Mouse (Mus musculus) midbrain, embryonic 14.5 days (tissue): ENCODE data around the gene Nrp1. TPM values are rescaled to one million over a fixed set of nuclear protein-coding genes. Genes with fewer than 3 reads are reported as not detected.

Experiments
- ATAC-seq: fragments of 200-750 bp; cut with Nextera tagmentation; 2 replicates; pipeline ENCODE4 v1.8.0; 2017; ENCODE audit warnings: moderate number of reproducible peaks, moderate library complexity; ENCODE audit not compliant: low FRiP score, low TSS enrichment
- DNase-seq: peaks from one replicate; pipeline ENCODE4 v3.0.0-alpha.2; 2015
- H3K27ac ChIP-seq: fragments of 300-500 bp; sonication (generic); replicated peaks from 2 replicates; pipeline ENCODE4 v1.5.1; 2014; ENCODE audit warnings: mild to moderate bottlenecking, low read depth, low read length, moderate library complexity
- H3K27me3 ChIP-seq: fragments of 300-500 bp; sonication (generic); 2 replicates; pipeline ENCODE4 v1.6.1; 2014; ENCODE audit warnings: low read length, control low read depth, mixed read lengths; ENCODE audit not compliant: control insufficient read depth, insufficient read depth
- H3K36me3 ChIP-seq: fragments of 300-500 bp; sonication (generic); 2 replicates; pipeline ENCODE4 v1.6.1; 2014; ENCODE audit warnings: low read length, control low read depth; ENCODE audit not compliant: control insufficient read depth, insufficient read depth
- H3K4me1 ChIP-seq: fragments of 300-500 bp; sonication (generic); 2 replicates; pipeline ENCODE4 v1.6.1; 2014; ENCODE audit warnings: mild to moderate bottlenecking, antibody characterized with exemption, low read length, control low read depth; ENCODE audit not compliant: control insufficient read depth, insufficient read depth
- H3K4me2 ChIP-seq: fragments of 300-500 bp; sonication (generic); 2 replicates; pipeline ENCODE4 v1.6.1; 2014; ENCODE audit warnings: mild to moderate bottlenecking, low read length, moderate library complexity
- H3K4me3 ChIP-seq: fragments of 300-500 bp; sonication (generic); replicated peaks from 2 replicates; pipeline ENCODE4 v1.5.1; 2014; ENCODE audit warnings: low read depth, low read length
- H3K9ac ChIP-seq: fragments of 300-500 bp; sonication (generic); replicated peaks from 2 replicates; pipeline ENCODE4 v1.6.1; 2014; ENCODE audit warnings: mild to moderate bottlenecking, low read length, moderate library complexity
- H3K9me3 ChIP-seq: fragments of 300-500 bp; sonication (generic); 2 replicates; pipeline ENCODE4 v1.6.1; 2016; ENCODE audit warnings: low read length, control low read depth, mixed read lengths; ENCODE audit not compliant: control insufficient read depth
- WGBS: fragments of 180-500 bp; shearing (Covaris S2); extraction: QIAGEN DNeasy Blood & Tissue Kit; methylation state at CpG from one replicate; pipeline ENCODE4 v1.1.7; 2014; 5-methylcytosine and 5-hydroxymethylcytosine counted together
- polyA plus RNA-seq: library from polyadenylated mRNA; unstranded; fragments of >200 nt; fragmentation: Nextera tagmentation; extraction: Ambion mirVana; gene quantifications from 2 replicates; pipeline ENCODE4 v1.2.1, GENCODE M21; 2014

The Nrp1 gene
- polyA plus RNA-seq, 1 experiment from 2014 or later: 61.7 TPM

- 37% methylated on average over 3 of the region's 3 CpGs for WGBS
- H3K36me3 ChIP-seq: no peaks in the 10 kb centered on the region
- DNase-seq: peak; percentile 41
Measured at GRCm38 (mm10) chr8:128534442-128534871, 176.1 kb downstream of the Nrp1 start.

DNA sequence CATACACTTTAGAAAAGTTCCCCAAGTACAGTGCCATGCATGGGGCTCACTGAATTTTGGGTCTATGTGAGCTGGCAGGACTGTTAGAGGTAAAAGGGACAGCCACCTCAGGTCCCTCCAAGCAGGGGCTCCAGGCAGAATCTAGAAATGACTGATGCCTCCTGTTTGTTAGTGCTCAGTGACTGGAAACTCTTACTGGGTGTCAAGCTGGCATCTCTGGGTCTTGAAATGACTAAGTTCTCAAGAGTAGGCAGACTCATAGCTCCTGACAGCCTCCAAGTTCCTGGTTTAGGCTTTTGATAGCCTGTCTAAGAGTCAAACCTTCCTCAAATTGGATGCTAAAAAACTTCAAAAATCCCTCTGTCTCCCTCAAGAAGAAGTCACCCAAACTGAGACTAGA is 177.3 kb downstream of the Nrp1 start:
- ATAC-seq (no peak), DNase-seq (no peak)
- Histone ChIP-seq H3K4me3 (no peak overlapping the region), H3K36me3 (no peaks in the 10 kb centered on the region), H3K27ac (no peak overlapping the region), H3K4me2 (no peak overlapping the region), H3K4me1 (0 out of 2 replicates have a peak, but pooled peaks cover 7% of the 10 kb centered on the region), H3K9me3 (no peaks in the 10 kb centered on the region), H3K27me3 (no peaks in the 10 kb centered on the region), H3K9ac (no peak overlapping the region)

More at GRCm38 (mm10) chr8:128534442-128534871, 176.1 kb downstream of the Nrp1 start:
- no peak overlapping the region for H3K27ac ChIP-seq
- H3K9me3 ChIP-seq: no peaks in the 10 kb centered on the region
- no peak overlapping the region for H3K9ac ChIP-seq
- no peak overlapping the region for H3K4me2 ChIP-seq
- H3K4me3 ChIP-seq: no peak overlapping the region
- no peaks in the 10 kb centered on the region for H3K27me3 ChIP-seq
- ATAC-seq: no peak
- H3K4me1 ChIP-seq: 0 out of 2 replicates have a peak, but pooled peaks cover 9% of the 10 kb centered on the region

DNA sequence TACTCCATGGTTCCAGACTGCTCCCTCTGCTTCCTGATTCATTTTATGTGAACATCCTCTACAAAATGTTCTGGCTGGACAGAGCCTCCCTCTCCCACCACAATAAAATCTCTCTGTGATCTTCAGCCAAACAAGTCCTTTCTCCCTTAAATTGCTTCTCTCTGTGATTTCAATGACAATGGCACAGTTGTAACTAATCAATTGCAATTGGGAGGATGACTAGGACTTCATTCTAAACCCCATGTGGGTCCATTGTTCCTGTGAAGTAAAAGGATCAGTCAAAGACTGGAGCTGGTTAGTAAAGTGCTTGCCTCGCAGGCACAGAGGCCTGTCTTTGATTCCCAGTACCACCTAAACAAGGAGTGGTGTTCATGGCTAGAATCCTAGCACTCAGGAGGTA is 180.0 kb downstream of the Nrp1 start:
- Histone ChIP-seq H3K4me3 (no peak overlapping the region), H3K36me3 (no peaks in the 10 kb centered on the region), H3K4me2 (no peak overlapping the region), H3K9ac (no peak overlapping the region), H3K9me3 (no peaks in the 10 kb centered on the region), H3K27me3 (no peaks in the 10 kb centered on the region), H3K27ac (no peak overlapping the region), H3K4me1 (0 out of 2 replicates have a peak, but pooled peaks cover 7% of the 10 kb centered on the region)
- ATAC-seq (no peak), DNase-seq (no peak)
- WGBS: 14% methylated on average over 1 of the region's 1 CpGs

- 64% methylated on average over 1 of the region's 1 CpGs for WGBS
- no peak for DNase-seq
- H3K36me3 ChIP-seq: no peaks in the 10 kb centered on the region
- no peaks in the 10 kb centered on the region for H3K27me3 ChIP-seq
- no peak overlapping the region for H3K27ac ChIP-seq
- ATAC-seq: no peak
- H3K4me3 ChIP-seq: no peak overlapping the region
- H3K9ac ChIP-seq: no peak overlapping the region
- no peaks in the 10 kb centered on the region for H3K4me1 ChIP-seq
- H3K4me2 ChIP-seq: no peak overlapping the region
- H3K9me3 ChIP-seq: no peaks in the 10 kb centered on the region
Measured at GRCm38 (mm10) chr8:128541355-128542090, 183.1 kb downstream of the Nrp1 start.

GRCm38 (mm10) chr8:128544128-128544846 is 185.9 kb downstream of the Nrp1 start:
- Histone ChIP-seq H3K36me3 (no peaks in the 10 kb centered on the region), H3K27ac (no peak overlapping the region), H3K9ac (no peak overlapping the region), H3K27me3 (no peaks in the 10 kb centered on the region), H3K4me1 (no peaks in the 10 kb centered on the region), H3K9me3 (no peaks in the 10 kb centered on the region), H3K4me2 (no peak overlapping the region), H3K4me3 (no peak overlapping the region)
- WGBS: 87% methylated on average over 2 of the region's 2 CpGs
- no peak for ATAC-seq
- DNase-seq: no peak

DNA sequence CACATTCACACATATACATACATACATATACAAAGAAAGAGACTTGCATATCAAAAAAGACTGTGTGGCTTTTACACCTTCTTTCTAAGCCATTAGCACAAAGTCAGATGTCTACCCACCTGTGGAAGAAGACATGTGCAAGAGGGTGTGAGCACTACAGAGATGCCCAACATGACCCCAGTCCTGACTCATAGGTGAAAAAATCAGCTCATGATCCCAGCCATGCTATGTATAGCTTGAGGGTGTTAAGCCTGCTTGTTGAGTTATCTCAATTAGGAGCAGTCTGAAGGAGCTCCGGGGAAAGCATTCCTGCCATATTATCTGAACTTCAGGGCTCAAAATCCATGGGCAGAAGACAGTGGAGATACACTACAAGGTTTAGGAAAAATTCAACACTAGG is 187.9 kb downstream of the Nrp1 start:
- no peak overlapping the region for H3K27ac ChIP-seq
- H3K9me3 ChIP-seq: no peaks in the 10 kb centered on the region
- 94% methylated on average over 1 of the region's 1 CpGs for WGBS
- H3K4me2 ChIP-seq: no peak overlapping the region
- H3K36me3 ChIP-seq: no peaks in the 10 kb centered on the region
- no peak for DNase-seq
- H3K4me1 ChIP-seq: no peaks in the 10 kb centered on the region
- no peaks in the 10 kb centered on the region for H3K27me3 ChIP-seq
- no peak overlapping the region for H3K4me3 ChIP-seq
- no peak overlapping the region for H3K9ac ChIP-seq
- ATAC-seq: no peak

DNA sequence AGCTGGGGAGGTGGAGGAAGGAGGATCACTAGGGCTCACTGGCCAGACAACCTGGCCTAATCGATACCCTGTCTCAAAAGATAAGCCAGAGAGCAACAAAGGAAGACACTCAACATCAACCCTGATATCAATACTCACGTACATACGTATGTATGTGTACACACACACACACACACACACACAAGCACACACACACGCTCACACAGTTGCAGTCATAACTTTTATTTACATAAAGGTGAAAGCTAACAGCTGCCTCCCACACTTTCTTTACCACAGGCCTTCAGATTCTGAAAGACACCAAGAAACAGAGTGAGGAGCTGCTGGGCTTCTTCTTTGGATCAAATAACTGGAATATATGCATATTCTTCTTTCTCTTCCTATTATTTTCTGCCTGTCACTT is 189.0 kb downstream of the Nrp1 start:
- Histone ChIP-seq H3K4me3 (no peak overlapping the region), H3K27ac (no peak overlapping the region), H3K27me3 (no peaks in the 10 kb centered on the region), H3K9me3 (no peaks in the 10 kb centered on the region), H3K4me2 (no peak overlapping the region), H3K36me3 (no peaks in the 10 kb centered on the region), H3K4me1 (no peaks in the 10 kb centered on the region), H3K9ac (no peak overlapping the region)
- DNase-seq: no peak
- 94% methylated on average over 4 of the region's 4 CpGs for WGBS
- ATAC-seq: no peak

DNA sequence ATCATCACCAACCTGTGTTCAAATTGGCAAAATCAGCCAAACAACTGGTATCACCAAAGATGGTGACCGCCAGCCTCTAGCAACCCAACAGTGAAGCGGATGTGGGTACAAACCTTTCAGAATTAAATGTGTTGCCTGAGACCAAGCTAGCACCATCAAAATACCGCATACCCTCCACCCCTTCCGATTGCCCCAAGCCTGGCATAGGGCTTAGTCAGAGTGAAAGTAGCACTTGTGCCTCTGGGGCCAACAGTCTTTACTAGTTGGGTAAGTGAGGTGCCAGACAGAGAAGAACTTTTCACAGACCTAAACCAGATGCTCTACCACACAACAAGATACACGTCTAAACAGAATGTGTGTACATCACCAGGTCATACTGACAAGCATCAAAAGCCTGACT is 191.3 kb downstream of the Nrp1 start:
- Histone ChIP-seq H3K9me3 (no peaks in the 10 kb centered on the region), H3K36me3 (no peaks in the 10 kb centered on the region), H3K9ac (no peak overlapping the region), H3K27ac (no peak overlapping the region), H3K27me3 (no peaks in the 10 kb centered on the region), H3K4me2 (no peak overlapping the region), H3K4me1 (no peaks in the 10 kb centered on the region), H3K4me3 (no peak overlapping the region)
- ATAC-seq: no peak
- DNase-seq: no peak
- 97% methylated on average over 5 of the region's 5 CpGs for WGBS
